Mouse (Mus musculus): Measurements from ENCODE around the gene Pnmal2. TPM values are rescaled to one million over a fixed set of nuclear protein-coding genes. Genes with fewer than 3 reads are reported as not detected.

The Pnmal2 gene
- total and polyA plus RNA-seq, 3 experiments = 0.07 TPM; not detected in 2

- no peak for TF ChIP-seq MEF2A (IDR thresholded peaks at IDR 0.05; ENCODE audit: extremely low read depth, insufficient replicate concordance, low read depth, low read length, poor library complexity, severe bottlenecking)
- no peak for TF ChIP-seq JUND (IDR thresholded peaks at IDR 0.05; ENCODE audit: low read depth, low read length)
- TF ChIP-seq ZNF384 (IDR thresholded peaks at IDR 0.05; ENCODE audit: low read depth, low read length) = no peak
- no peak for TF ChIP-seq USF1 (IDR thresholded peaks at IDR 0.05; ENCODE audit: low read depth, low read length)
- TF ChIP-seq RAD21 (IDR thresholded peaks at IDR 0.05; ENCODE audit: low read depth, low read length) = peak; percentile 45
- no peak for TF ChIP-seq E2F4 (IDR thresholded peaks at IDR 0.05; ENCODE audit: borderline replicate concordance, low read depth, low read length)
- no peak for TF ChIP-seq UBTF (IDR thresholded peaks at IDR 0.05; ENCODE audit: borderline replicate concordance, insufficient read depth, low read depth, low read length)
Observed at GRCm38 (mm10) chr7:16932704-16933577, 11.5 kb upstream of the Pnmal2 start (continued).

- Histone ChIP-seq H3K9me3 (replicated peaks; ENCODE audit: insufficient read depth, low read length) (no peaks in the 10 kb centered on the region), H3K4me3 (ENCODE audit: control insufficient read depth in 1 of 2, insufficient read depth in 1 of 2, low read depth in 2 of 2, low read length in 2 of 2) (no peak overlapping the region), H3K27me3 (ENCODE audit: control insufficient read depth in 1 of 2, insufficient read depth in 2 of 2, low read length in 2 of 2) (no peaks in the 10 kb centered on the region), H3K4me1 (ENCODE audit: control insufficient read depth in 1 of 2, insufficient read depth in 2 of 2, low read length in 2 of 2) (no peaks in the 10 kb centered on the region; a peak in 1 of 4 replicates), H3K36me3 (ENCODE audit: control insufficient read depth in 1 of 2, insufficient read depth in 2 of 2, low read length in 2 of 2) (no peaks in the 10 kb centered on the region), H3K9ac (ENCODE audit: control insufficient read depth, low read depth, low read length, poor library complexity, severe bottlenecking) (no peak overlapping the region), H3K79me2 (ENCODE audit: control insufficient read depth, insufficient read depth, low read length, poor library complexity) (no peaks in the 10 kb centered on the region), H3K27ac (ENCODE audit: control insufficient read depth, low read depth, low read length) (no peak overlapping the region)
- peak; percentile 60 for DNase-seq (ENCODE audit: low read depth, low spot score)
- TF ChIP-seq MEF2A (IDR thresholded peaks at IDR 0.05; ENCODE audit: extremely low read depth, insufficient replicate concordance, low read depth, low read length, poor library complexity, severe bottlenecking) = no peak
- TF ChIP-seq SMC3 (IDR thresholded peaks at IDR 0.05; ENCODE audit: low read depth, low read length) = peak; percentile 27; the same call in 1 of the 2 replicates
- TF ChIP-seq CTCF (IDR thresholded peaks at IDR 0.05 in 2 of 3, conservative IDR thresholded peaks at IDR 0.05 in 1 of 3; ENCODE audit: control insufficient read depth in 1 of 3, insufficient read depth in 1 of 3, low read depth in 2 of 3, low read length in 3 of 3, poor library complexity in 1 of 3, severe bottlenecking in 1 of 3) = peak; percentile 72 to 93 (median 80)
Observed at GRCm38 (mm10) chr7:16937312-16937711, 7.2 kb upstream of the Pnmal2 start.

DNA sequence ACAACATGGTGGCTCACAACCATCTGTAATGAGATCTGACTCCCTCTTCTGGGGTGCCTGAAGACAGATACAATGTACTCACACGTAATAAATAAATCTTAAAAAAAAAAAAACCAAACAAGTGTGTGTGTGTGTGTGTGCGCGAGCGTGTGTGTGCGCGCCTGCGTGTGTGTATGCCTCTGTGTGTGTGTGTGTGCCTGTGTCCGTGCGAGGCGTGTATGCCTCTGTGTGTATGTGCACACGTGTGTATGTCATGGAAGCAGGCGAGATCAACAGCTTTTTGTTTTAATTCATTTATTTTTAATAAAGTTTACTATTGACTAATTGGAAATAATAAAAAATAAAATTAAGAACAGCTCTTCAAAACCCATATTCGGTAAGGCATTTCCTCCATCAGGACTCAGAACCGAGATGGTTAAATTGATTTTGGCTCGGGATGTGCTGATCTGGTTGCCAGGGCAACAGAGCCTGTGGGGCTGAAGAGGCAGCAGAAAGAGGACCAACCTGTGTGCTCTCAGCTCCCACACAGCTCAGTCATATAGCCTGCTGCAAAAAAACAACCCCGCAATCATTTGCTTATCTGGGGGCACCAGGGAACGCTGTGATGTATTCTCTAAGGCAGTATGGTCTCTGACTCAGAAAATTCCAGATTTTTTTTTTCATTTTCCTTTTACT, 6.2 kb upstream of the Pnmal2 start:
- no peak for DNase-seq (ENCODE audit: low read depth, low spot score)
- H3K27me3 ChIP-seq (ENCODE audit: control insufficient read depth in 1 of 2, insufficient read depth in 2 of 2, low read length in 2 of 2) = no peaks in the 10 kb centered on the region

More for the DNA sequence above, 6.2 kb upstream of the Pnmal2 start:
- H3K9ac ChIP-seq (ENCODE audit: control insufficient read depth, low read depth, low read length, poor library complexity, severe bottlenecking) = no peak overlapping the region
- H3K27ac ChIP-seq (ENCODE audit: control insufficient read depth, low read depth, low read length) = no peak overlapping the region
- TF ChIP-seq ZC3H11A (IDR thresholded peaks at IDR 0.05; ENCODE audit: low read depth, low read length) (no peak), CTCF (IDR thresholded peaks at IDR 0.05 in 2 of 3, conservative IDR thresholded peaks at IDR 0.05 in 1 of 3; ENCODE audit: control insufficient read depth in 1 of 3, insufficient read depth in 1 of 3, low read depth in 2 of 3, low read length in 3 of 3, poor library complexity in 1 of 3, severe bottlenecking in 1 of 3) (no peak), BHLHE40 (IDR thresholded peaks at IDR 0.05; ENCODE audit: borderline replicate concordance, low read depth, low read length) (no peak), NELFE (IDR thresholded peaks at IDR 0.05; ENCODE audit: low read depth, low read length) (no peak), CHD2 (IDR thresholded peaks at IDR 0.05; ENCODE audit: low read length) (no peak), TBP (IDR thresholded peaks at IDR 0.05; ENCODE audit: low read depth, low read length) (no peak), RCOR1 (IDR thresholded peaks at IDR 0.05; ENCODE audit: low read depth, low read length) (no peak), KAT2A (conservative IDR thresholded peaks at IDR 0.05; ENCODE audit: low read depth, low read length) (no peak)
- H3K9me3 ChIP-seq (replicated peaks; ENCODE audit: insufficient read depth, low read length) = no peaks in the 10 kb centered on the region
- H3K4me3 ChIP-seq (ENCODE audit: control insufficient read depth in 1 of 2, insufficient read depth in 1 of 2, low read depth in 2 of 2, low read length in 2 of 2) = no peak overlapping the region
- H3K79me2 ChIP-seq (ENCODE audit: control insufficient read depth, insufficient read depth, low read length, poor library complexity) = no peaks in the 10 kb centered on the region
- H3K36me3 ChIP-seq (ENCODE audit: control insufficient read depth in 1 of 2, insufficient read depth in 2 of 2, low read length in 2 of 2) = no peaks in the 10 kb centered on the region
- H3K4me1 ChIP-seq (ENCODE audit: control insufficient read depth in 1 of 2, insufficient read depth in 2 of 2, low read length in 2 of 2) = no peaks in the 10 kb centered on the region
